Mouse (Mus musculus) thymus, postnatal 0 days (tissue): ENCODE data around the gene Sebox. TPM values are rescaled to one million over a fixed set of nuclear protein-coding genes. Genes with fewer than 3 reads are reported as not detected.

Source experiments
- DNase-seq: peaks from one replicate; pipeline ENCODE4 v3.0.0-alpha.2; 2015; ENCODE audit warnings: low spot score
- polyA plus RNA-seq: library from polyadenylated mRNA; unstranded; fragments of >200 nt; fragmentation: Nextera tagmentation; extraction: Ambion mirVana; gene quantifications from 2 replicates; pipeline ENCODE4 v1.2.1, GENCODE M21; 2015

Sebox gene
- polyA plus RNA-seq, 1 experiment from 2014 or later: 0.17 TPM

DNA sequence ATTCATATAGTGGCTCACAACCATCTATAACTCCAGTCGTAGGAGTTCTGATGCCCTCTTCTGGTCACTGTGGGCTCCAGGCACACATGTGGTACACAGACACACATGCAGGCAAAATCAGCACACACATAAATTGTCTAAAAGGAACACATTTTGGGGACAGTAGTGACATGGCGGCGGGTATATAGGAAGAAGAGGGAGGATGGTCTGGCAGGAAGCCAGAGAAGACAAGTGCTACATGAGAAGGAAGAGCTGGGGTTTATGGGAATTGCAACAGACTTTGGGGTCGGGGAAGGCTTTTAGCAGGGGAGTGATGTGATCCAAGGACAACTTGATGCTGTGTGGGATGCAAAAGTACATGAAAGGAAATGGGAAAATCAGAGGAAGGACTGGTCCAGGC, 31.3 kb downstream of the Sebox start:
- no peak for DNase-seq

DNA sequence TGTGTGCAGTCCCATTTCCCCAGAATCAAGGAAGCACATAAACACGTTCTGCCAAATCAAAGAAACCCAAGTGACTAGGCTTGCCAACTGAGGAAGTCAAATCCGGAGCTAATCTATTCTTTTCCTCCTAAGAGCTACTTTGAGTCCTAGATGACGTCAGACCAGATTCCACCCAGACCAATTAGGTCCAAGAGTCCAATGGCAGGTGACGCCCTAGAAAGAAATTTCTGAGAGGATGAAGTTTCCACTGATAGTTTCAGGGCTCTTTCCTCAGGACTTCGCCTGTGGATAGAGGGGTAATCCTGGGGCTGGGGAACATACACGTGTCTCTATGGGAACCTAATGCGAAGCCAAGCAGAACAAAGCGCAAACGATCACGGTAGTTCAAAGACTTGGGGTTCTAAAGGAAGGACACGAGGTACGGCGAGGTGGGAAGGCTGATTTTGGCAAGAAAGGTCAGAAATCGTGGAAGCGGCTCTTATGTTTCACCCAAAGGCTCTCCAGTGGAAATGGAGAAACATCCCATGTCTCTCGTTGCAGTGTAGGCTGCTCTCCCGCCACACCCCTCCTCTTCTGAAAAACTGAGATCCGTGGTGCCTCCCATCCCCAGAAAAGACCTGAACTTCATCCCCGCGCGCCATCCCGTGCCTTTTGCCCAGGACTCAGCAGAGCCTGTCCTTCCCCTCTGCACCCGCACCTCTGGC, 32.3 kb downstream of the Sebox start:
- peak; percentile 19 for DNase-seq

DNA sequence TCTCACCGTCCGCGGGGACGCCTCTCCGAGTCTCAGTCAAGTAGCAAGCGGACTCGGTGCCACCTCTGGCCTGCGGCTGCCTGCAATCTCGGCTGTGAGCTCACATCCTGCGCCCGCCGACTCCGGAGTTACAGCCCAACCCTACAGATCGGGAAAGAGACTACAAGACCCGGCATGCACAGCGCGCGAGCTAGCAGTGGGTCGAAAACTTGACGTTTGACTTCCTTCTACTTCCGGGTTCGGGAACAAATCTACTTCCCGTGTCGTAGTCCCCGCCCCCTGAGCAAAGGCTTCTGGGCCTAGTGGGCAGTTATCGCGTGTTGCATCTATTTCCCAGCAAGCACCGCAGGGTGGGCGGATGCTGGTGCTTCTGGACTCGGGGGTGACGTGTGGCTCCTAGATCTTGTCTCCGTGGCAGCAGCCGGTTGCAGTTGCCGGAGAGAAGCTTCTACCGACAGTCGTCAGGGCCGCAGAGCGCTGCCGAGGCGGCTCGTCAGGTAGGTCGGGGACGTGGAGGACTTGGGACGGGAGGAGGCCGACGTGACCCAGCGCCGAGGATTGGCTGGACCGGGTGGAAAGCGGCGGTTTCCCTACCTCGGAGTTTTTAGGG, 32.9 kb downstream of the Sebox start, which contains the start of the genes Tnfaip1 and Ift20:
Gene Tnfaip1 (minus strand): TSS at position 253 of the 610 bp plus-strand sequence.
Gene Ift20 (plus strand): TSS at position 282 of the 610 bp plus-strand sequence.
- peak; percentile 100 for DNase-seq

DNA sequence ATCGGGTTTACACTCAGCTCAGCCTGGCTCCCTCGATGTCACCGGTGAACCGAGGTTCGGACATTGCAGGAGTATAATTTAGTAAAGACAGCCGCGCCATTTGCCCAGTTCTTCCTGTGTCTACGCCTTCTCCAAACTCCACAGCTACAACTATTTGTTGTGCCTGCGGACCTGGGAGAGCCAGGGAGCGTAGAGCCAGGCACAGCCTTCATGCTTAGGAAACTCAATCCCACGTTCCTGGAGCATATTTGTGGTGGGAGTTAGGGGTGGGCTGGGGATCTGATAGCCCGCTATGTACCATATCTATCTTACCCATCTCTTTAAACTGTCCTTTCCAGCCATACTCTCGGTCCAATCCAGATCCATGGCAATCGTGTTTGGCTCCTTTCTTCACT, 33.4 kb downstream of the Sebox start:
- no peak for DNase-seq

DNA sequence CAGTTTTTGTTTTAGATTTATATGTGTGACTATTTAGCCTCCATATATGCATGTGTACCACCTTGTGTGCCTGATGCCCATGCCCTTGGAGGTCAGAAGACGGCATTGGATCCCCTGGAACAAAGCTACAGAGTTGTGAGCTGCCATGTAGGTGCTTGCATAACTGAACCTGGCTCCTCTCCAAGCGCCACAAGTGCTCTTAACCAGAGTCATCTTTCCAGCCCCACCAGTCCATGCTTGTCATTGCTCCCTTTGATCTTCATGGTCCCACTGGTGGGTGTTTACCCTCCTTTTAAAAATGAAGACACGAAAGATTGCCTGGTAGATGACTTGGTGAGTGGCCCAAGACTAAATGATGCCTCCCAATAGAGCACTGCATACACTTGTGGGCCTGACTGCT, 37.1 kb downstream of the Sebox start:
- no peak for DNase-seq

DNA sequence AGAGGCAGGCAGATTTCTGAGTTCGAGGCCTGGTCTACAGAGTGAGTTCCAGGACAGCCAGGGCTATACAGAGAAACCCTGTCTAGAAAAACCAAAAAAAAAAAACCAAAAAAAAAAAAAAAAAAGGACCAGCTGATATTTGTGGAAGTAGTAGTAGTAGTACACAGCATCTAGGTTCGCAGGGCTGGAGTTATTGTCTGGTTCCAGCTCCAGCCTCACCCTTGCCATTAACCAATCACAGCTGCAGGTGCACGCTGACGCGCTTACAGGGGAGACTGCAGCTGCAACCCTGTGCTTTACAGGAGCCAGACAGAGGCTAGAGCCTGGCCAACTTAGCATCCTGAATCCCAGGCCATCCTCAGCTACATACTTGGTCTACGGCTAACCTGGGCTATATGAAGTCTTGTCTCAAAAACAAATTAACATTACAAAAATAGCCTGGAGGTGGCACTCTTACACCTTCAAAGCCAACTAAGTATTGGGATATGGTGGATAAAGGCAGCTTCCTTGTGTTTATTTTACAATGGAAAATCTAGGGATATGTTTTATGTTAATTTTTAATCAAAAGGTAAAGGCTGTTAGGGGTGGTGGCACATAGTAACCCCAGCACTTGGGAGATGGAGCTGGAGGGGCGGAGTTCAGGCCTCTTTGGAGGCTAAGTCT, 41.3 kb downstream of the Sebox start:
- DNase-seq: no peak

DNA sequence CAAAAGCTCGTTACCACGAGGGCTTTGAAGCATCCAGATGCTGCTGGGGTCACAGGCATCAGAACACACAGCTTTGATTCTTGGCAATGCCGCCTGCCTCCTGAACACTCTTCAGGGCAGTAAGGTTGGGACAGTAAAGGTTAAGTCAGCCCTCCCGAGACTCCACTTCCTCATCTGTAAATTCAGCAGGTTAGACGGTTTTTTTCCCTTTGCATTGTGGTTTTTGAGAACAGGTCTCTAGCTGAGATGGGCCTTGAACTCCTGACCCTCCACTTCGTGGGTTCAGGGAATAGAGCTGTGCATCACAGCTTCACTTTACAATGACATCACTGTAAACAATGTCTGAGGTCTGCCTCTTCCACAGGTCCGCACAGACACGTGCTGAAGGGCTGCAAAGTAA, 41.9 kb downstream of the Sebox start:
- DNase-seq: no peak

DNA sequence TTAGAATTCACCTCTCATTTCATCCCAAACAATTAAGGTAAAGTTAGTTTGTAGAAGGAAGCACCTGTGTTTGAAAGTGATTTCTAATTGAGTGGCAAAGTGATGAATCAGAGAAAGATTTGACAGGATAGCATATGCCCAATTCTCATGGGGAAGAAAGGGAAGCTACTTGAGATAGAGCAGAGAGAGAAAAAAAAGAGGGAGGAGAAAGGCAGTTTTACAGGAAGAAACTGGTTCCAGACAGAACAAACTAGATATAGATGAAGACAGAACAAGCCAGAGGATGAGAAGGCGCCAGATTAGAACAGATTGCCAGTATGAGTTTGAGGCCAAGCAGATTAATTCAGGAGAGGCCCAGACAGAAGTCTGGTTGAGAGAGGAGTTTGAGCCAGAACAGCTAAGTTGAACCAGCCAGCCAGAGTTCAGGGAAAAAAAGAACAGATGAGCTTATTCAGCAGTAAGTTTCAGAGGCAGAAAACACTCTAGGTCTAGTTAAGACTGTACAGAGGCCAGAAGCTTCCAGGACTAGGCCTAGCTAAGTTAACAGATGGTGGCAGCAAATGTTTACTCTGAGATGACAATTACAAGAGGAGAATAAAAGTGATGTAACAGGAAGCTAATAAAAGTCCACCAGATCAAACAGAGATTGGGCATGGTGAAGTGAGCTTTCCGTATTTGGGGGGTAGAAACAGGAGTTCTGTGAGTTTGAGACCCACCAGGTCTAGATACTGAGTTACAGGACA, 44.6 kb downstream of the Sebox start:
- DNase-seq: no peak

DNA sequence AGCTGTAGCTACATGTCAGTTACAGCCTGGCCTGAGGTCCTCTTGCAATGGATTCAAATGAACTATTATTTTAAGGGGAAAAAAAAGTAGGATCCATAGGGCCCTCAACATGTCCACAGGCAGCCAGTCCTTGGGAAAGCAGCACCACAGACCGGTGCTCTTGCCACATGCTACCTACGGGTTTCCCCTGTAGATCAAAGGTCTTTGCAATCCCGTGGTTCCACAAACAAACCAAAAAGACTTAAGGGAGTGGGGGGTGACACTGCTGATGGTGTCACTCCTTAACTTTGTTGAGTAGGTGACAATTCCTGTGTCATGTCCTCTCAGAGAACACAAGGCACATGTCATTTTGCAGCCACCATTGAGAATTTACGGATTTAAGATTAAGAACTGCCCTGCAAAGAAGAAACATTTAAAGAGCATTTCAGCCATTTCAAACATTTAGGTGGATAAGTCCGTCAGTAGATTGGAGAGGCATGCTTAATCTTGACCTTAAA, 46.3 kb downstream of the Sebox start:
- no peak for DNase-seq

DNA sequence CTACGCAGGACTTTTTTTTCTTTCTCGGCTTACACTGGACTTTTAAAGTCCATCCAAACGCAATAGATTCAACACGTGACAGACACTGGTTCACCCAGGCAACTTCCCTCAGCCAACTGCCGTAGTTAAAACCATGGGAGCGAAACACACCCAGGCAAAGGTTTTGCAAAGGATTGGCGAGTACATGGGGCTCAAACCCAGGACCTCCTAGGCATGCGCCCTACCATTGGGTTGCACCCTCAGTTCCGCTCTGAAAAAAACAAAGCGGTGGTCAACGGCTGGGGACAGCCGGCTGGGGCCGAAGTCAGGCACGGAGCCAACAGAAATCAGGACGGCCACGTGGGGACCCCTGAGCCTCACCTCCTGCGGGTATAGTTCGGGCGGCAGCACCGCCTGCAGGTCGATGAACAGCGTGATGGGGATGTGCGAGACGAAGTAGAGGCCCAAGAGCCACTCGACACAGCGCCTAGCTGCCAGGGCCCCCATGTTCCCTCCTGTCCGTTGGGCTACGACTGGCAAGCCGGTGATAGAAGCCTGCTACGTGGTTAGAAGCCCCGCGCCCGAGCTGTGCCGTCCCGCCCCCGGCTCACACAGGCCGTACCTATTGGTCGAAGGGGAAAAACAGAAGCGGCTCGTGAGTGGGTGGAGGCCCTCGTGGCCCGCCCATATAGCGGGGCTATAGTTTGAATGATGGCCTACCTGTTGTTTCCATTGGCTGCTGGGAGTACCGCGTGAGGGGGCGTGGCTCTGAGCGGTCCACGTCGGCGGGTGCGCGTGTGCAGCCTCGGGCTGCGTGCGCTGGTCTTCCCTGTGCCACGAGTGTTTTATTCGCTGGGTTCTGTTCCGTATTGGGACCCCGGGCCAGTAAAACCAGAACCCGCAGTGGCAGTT, 47.2 kb downstream of the Sebox start, which contains the start of gene Tmem97:
Gene Tmem97 (minus strand): TSS at position 610 of the 891 bp plus-strand sequence.
- DNase-seq: peak; percentile 97

DNA sequence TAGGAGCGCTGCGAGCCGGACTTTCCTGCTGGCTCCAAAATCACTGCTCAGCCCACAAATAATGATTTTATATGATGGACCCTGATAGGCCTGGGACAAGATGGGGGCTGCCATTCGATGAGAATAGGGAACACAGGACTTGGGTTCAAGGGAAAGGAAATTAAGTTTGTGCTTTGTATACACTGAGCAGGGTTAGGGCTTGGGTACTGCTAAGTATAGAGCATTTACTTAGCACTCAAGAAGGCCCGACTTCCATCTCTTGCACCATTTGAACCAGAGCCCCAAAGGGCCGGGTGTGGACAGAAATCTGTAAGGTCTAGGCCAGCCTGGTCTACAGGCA, 47.8 kb downstream of the Sebox start:
- no peak for DNase-seq

Other genes with a start within 250 kb of the Sebox start
- gene 2610507B11Rik, start 241.7 kb upstream of the Sebox start, polyA plus RNA-seq: 88.6 and 107 TPM in 2 replicates
- 0.21 and 0.29 TPM in 2 replicates for gene BC030499, start 212.6 kb upstream of the Sebox start, polyA plus RNA-seq
- gene Spag5, start 201.9 kb upstream of the Sebox start, polyA plus RNA-seq: 28.0 and 31.5 TPM in 2 replicates
- 2.3 TPM in 2 replicates for gene Aldoc, start 180.5 kb upstream of the Sebox start, polyA plus RNA-seq
- gene Pigs, start 175.0 kb upstream of the Sebox start, polyA plus RNA-seq: 43.9 and 47.9 TPM in 2 replicates
- 36.8 and 39.5 TPM in 2 replicates for gene Unc119, start 160.0 kb upstream of the Sebox start, polyA plus RNA-seq
- 22.4 and 33.0 TPM in 2 replicates for gene Foxn1, start 116.9 kb upstream of the Sebox start, polyA plus RNA-seq
- gene Slc13a2, start 81.2 kb upstream of the Sebox start, polyA plus RNA-seq: 0.43 and 0.76 TPM in 2 replicates
- 6.8 and 8.3 TPM in 2 replicates for gene Slc46a1, start 37.8 kb upstream of the Sebox start, polyA plus RNA-seq
- 0.17 and 0.31 TPM in 2 replicates for gene Sarm1, start 5.7 kb upstream of the Sebox start, polyA plus RNA-seq
- 5.2 and 5.8 TPM in 2 replicates for gene Vtn, start 4.4 kb upstream of the Sebox start, polyA plus RNA-seq
- gene Tmem199, start 8.7 kb downstream of the Sebox start, polyA plus RNA-seq: 53.6 and 54.2 TPM in 2 replicates
- gene Poldip2, start 8.7 kb downstream of the Sebox start, polyA plus RNA-seq: 90.1 and 95.8 TPM in 2 replicates
- 17.9 and 18.3 TPM in 2 replicates for gene Tnfaip1, start 32.9 kb downstream of the Sebox start, polyA plus RNA-seq
- gene Ift20, start 32.9 kb downstream of the Sebox start, polyA plus RNA-seq: 151 and 161 TPM in 2 replicates
- gene Tmem97, start 47.3 kb downstream of the Sebox start, polyA plus RNA-seq: 59.1 and 68.2 TPM in 2 replicates
- gene Nlk, start 193.9 kb downstream of the Sebox start, polyA plus RNA-seq: 21.3 and 23.3 TPM in 2 replicates
- 48.5 and 50.8 TPM in 2 replicates for gene Ccnq, start 248.3 kb downstream of the Sebox start, polyA plus RNA-seq